Mouse (Mus musculus): ENCODE measurements around the gene 1700123O20Rik. TPM values are rescaled to one million over a fixed set of nuclear protein-coding genes. Genes with fewer than 3 reads are reported as not detected.

The 1700123O20Rik gene
- total RNA-seq (2023) = 10 to 100 TPM; 28.6 to 30.0 TPM

DNA sequence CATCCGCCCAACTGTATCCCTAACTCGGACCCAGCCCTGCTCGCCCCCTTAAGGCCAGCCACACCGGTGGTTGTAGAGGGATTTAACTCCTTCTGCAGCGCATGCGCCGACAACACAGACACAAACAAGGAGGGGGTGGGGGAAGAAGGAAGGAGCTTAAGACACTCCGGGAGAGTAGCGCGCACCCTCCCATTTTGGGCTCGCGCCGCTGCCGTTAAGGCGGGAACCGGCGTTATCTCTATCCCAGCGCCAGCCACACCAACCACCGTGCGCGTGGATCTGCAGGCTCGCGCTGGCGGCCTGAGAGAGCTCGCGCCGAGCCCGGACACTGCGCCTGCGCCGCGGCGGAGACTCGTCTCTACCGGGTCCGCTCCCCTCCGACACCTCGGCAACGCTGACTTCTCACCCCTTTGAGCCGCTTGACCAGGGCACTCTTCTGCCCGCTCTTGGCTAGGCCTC, at the start of gene 1700123O20Rik:
Gene 1700123O20Rik, plus strand, starts transcription at position 154 of the 459 bp plus-strand sequence.

DNA sequence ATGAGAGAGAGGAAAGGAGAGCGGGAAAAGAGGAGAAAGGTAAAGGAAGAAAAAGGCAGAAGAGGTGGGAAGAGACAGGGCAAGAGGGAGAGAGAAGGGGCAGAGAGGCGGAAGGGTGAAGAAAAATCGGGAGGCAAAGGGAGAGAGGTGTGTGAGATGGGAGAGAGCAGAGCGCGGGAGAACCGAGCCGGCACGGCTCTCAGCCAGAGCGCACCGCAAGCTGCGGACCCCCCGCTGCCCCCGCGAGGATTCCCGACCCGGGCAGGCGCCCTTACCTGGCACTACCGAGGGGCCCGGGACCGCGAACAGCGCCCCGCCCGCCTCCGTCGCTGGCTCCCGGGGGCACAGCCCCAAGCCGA, 45.1 kb upstream of the 1700123O20Rik start, which contains the start of gene Gm17606:
Gene Gm17606, plus strand, starts transcription at position 7 of the 359 bp plus-strand sequence.

DNA sequence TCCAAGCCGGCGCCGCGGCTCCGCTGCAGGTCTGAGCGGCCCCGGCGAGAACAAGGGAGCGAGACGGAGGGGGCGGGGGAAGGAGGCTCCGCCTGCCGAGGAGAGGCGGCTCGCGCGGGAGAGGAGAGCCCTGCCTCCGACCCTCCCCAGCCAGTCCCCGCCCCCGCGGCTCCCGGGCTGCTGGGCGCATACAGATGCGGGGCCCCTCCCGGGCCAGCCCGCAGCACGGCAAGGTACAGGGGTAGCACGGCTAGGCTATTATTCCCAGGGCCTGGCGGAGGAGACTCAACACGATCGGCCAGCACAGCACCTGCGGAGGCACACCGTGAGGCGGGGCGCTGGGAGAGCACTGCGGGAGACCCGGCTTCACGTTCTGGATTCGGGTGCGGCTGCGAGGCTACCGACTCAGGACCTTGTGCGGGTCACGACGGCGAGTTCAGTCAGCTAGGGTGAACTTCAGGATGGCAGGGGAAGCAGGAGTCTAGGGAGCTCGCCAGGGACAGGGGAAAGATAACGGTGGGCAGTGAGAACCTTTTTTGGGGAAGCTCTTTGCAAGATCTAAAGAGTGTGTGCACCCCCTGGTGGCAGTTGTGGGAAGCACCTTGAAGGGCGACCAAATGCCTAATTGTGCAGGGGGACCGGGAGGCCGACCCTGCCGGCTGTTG, 44.6 kb upstream of the 1700123O20Rik start, which contains the start of gene Cdh24:
Gene Cdh24, minus strand, starts transcription at position 60 of the 665 bp plus-strand sequence.

GRCm38 (mm10) chr14:54686522-54687143, 617 bp downstream of the 1700123O20Rik start, which contains the start of gene Acin1:
Gene Acin1, minus strand, starts transcription at chr14:54686931.

DNA sequence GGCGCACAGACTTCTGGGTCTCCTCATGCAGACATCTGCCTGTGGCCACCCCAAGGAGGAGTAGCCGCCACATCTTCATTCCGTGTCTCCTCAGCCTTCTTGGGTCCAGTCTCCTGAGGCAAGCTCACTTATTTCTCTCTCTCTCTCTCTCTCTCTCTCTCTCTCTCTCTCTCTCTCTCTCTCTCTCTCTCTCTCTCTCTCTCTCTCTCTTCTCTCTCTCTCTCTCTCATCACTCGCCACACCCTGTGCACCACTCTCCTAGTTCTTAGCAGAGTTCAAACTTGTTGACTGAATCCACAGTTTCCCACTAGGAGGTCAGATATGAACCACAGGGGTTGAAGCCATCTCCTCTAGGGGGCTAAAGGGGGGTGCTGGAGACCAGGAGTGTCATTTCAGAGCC, 12.7 kb downstream of the 1700123O20Rik start, which contains the start of gene Gm29776:
Gene Gm29776, minus strand, starts transcription at position 101 of the 400 bp plus-strand sequence.

DNA sequence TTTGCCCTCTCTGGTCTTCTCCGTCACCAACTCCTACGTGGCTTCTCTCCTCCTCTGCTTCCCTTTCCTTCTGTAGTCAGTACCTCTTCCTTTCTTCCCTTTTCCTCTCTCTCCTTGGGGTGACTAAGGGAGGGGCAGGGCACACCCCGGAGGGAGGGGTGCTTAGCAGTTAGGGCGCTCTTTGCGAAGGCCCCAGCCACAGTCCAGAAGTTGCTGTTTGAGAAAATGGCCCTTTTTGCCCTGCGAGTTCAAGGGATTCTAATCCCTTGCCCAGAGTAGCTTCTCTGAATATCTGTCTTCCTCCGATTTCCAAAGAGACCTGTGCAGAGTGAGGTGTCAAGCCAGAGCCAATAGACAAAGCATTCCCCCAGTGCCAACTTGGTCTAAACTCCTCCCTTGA, 26.1 kb downstream of the 1700123O20Rik start, which contains the start of gene Cebpe:
Gene Cebpe, minus strand, starts transcription at position 101 of the 400 bp plus-strand sequence.

Other genes starting within 250 kb of the 1700123O20Rik start
- 10 to 100 TPM; 85.2 to 89.5 TPM for gene Lrp10, start 222.1 kb upstream of the 1700123O20Rik start, total RNA-seq (2023)
- gene Rem2, start 210.1 kb upstream of the 1700123O20Rik start, total RNA-seq (2023) = not detected
- gene Prmt5, start 168.7 kb upstream of the 1700123O20Rik start, total RNA-seq (2023) = 10 to 100 TPM; 13.9 to 15.9 TPM
- gene Haus4, start 131.6 kb upstream of the 1700123O20Rik start, total RNA-seq (2023) = 10 to 100 TPM; 20.7 to 27.9 TPM
- gene Ajuba, start 108.7 kb upstream of the 1700123O20Rik start, total RNA-seq (2023) = under 1 TPM; 0.15 to 0.24 TPM
- 1 to 10 TPM; 4.2 to 4.5 TPM for gene 4931414P19Rik, start 80.2 kb upstream of the 1700123O20Rik start, total RNA-seq (2023)
- gene Psmb5, start 68.2 kb upstream of the 1700123O20Rik start, total RNA-seq (2023) = 10 to 100 TPM; 59.5 to 64.2 TPM
- not detected for gene Psmb11, start 64.8 kb upstream of the 1700123O20Rik start, total RNA-seq (2023)
- gene Gm17606, start 45.3 kb upstream of the 1700123O20Rik start, total RNA-seq (2023) = not detected
- gene Cdh24, start 44.9 kb upstream of the 1700123O20Rik start, total RNA-seq (2023) = 1 to 10 TPM; 2.1 to 2.4 TPM
- gene Acin1, start 715 bp downstream of the 1700123O20Rik start, total RNA-seq (2023) = 100 to 1,000 TPM; 231 to 260 TPM
- gene Gm29776, start 12.6 kb downstream of the 1700123O20Rik start, total RNA-seq (2023) = under 1 TPM; 0.31 to 0.38 TPM
- gene Cebpe, start 26.0 kb downstream of the 1700123O20Rik start, total RNA-seq (2023) = 100 to 1,000 TPM; 146 to 191 TPM
- gene Slc7a8, start 95.7 kb downstream of the 1700123O20Rik start, total RNA-seq (2023) = 1 to 10 TPM; 5.3 to 5.6 TPM
- gene Rnf212b, start 127.9 kb downstream of the 1700123O20Rik start, total RNA-seq (2023) = not detected
- 10 to 100 TPM; 12.0 to 12.3 TPM for gene Homez, start 184.7 kb downstream of the 1700123O20Rik start, total RNA-seq (2023)
- 1 to 10 TPM; 2.4 to 2.5 TPM for gene Ppp1r3e, start 191.3 kb downstream of the 1700123O20Rik start, total RNA-seq (2023)
- 10 to 100 TPM in 1 of 2 experiments, 1 to 10 TPM in 1; 8.3 to 13.1 TPM for gene Bcl2l2, start 197.2 kb downstream of the 1700123O20Rik start, total RNA-seq (2023)
- 1 to 10 TPM in 1 of 2 experiments, not detected in 1; 3.2 TPM for gene Gm20521, start 197.2 kb downstream of the 1700123O20Rik start, total RNA-seq (2023)
- 100 to 1,000 TPM; 141 to 157 TPM for gene Pabpn1, start 206.3 kb downstream of the 1700123O20Rik start, total RNA-seq (2023)
- under 1 TPM; 0.27 to 0.49 TPM for gene Slc22a17, start 226.9 kb downstream of the 1700123O20Rik start, total RNA-seq (2023)
- not detected for gene Efs, start 239.9 kb downstream of the 1700123O20Rik start, total RNA-seq (2023)
- not detected for gene Il25, start 246.5 kb downstream of the 1700123O20Rik start, total RNA-seq (2023)